Mouse (Mus musculus) heart, postnatal 0 days (tissue): ENCODE data around the gene Szrd1.

ENCODE experiments used
- CTCF ChIP-seq: IDR thresholded peaks from 2 replicates; pipeline ENCODE4 v1.5.1; 2016; ENCODE audit warnings: antibody characterized with exemption, control low read depth, low read depth
- EP300 ChIP-seq: IDR thresholded peaks from 2 replicates; pipeline ENCODE4 v1.6.1; 2016; ENCODE audit warnings: antibody characterized with exemption, low read depth

DNA sequence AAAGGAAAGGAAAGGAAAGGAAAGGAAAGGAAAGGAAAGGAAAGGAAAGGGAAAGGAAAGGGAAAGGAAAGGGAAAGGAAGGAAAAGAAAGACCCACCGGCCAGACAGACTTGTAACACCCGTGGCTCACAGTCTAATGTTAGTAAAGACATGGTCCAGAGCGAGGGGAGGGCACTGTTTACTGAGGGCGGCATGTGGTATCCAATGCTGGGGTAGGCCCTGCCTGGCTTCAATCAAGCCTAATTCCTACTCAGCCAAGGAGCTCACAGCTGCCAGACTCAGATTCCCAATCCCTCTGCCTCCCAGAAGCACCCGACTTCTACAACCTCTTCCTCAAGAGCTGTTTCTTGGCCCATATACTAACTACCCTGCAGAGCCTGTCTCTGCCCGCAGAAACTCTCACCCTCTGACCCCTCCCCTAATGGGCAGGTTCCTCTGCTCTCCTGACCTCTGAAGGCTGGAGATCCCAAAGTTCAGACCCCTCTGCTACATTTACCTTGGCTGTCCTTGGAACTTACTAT lies 10.3 kb downstream of the Szrd1 start:
- TF ChIP-seq CTCF (no peak), EP300 (no peak)
